Mouse (Mus musculus): ENCODE measurements around the gene Tent5d. TPM values are rescaled to one million over a fixed set of nuclear protein-coding genes. Genes with fewer than 3 reads are reported as not detected.

Tent5d gene
- not detected in 2 replicates for polyA plus RNA-seq (2015; fragmentation: Nextera tagmentation; extraction: Ambion mirVana)

DNA sequence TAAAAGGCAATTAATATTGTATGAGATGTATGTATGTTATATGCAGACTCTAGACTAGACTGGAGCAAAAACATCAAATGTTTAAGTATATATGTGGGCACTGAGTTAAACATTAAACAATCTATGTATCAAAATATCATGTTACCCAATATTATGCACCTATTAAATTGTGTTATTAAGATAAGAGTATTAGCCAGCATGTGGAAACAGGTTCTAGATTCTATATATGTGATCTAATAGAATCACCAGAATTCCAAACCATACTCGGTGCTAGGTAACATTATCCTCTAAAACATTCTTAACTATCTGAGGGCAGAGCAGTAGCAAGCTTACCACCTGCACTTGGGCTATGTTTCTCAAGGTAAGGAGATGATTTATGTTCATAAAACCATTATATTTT, at the start of gene Tent5d:
Gene Tent5d (plus strand): TSS at position 301 of the 400 bp plus-strand sequence.

DNA sequence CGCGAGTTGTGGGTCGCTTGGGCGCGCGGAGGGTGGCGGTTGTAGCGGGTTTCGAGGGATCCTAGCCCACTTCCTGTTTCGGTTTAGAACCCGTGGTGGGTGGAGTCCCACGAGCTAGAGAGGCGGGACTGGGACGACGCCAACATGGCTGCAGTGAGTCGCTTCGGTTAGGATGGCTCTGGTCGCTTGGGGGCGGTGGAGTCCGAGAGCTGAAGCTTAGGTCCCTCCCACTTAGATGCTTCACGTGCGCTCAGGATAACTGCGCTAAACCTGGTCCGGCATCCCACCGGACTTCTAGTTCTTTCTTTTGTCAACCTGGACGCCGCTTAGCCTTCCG, 23.8 kb downstream of the Tent5d start, which contains the start of gene 2610002M06Rik:
Gene 2610002M06Rik (minus strand): TSS at position 117 of the 337 bp plus-strand sequence.

Other genes with a start within 250 kb of the Tent5d start
- not detected in 2 replicates for gene Tbx22, start 124.6 kb upstream of the Tent5d start, polyA plus RNA-seq (2015; fragmentation: Nextera tagmentation; extraction: Ambion mirVana)
- 4.5 and 5.7 TPM in 2 replicates for gene 2610002M06Rik, start 23.7 kb downstream of the Tent5d start, polyA plus RNA-seq (2015; fragmentation: Nextera tagmentation; extraction: Ambion mirVana)
- gene Gm732, start 155.9 kb downstream of the Tent5d start, polyA plus RNA-seq (2015; fragmentation: Nextera tagmentation; extraction: Ambion mirVana): not detected in 2 replicates